In genomic region chr17:90891711-90892110, GRCm38 (mm10) we compare ENCODE assay signal across 21 mouse cellular contexts.
DNase-seq lines count a peak whose midpoint lies in the region; ATAC-seq and TF ChIP-seq lines count a peak whose summit lies in the region.
"Had no signal": no experiment of that assay in that cellular context is flagged by ENCODE, and none has a peak within 500 bp of the region (broad histone marks: within the 10 kb centered on the region; RNA-seq: fewer than 3 reads in every experiment).

No protein-coding gene starts in this region.

- H3K4me3 ChIP-seq in forebrain, embryonic 13.5 days: no peak overlapping the region
- H3K4me3 ChIP-seq in forebrain, embryonic 12.5 days (replicated peaks): no peak overlapping the region
- no peak overlapping the region for H3K4me3 ChIP-seq in left cerebral cortex, adult 2 months
- H3K4me3 ChIP-seq in forebrain, embryonic 16.5 days (replicated peaks; ENCODE audit: low read length): no peak overlapping the region
- H3K4me3 ChIP-seq: embryonic facial prominence, embryonic 13.5 days; heart, embryonic 10.5 days; heart, embryonic 15.5 days; liver, embryonic 15.5 days; midbrain, embryonic 10.5 days had no signal

- H3K36me3 ChIP-seq in forebrain, embryonic 13.5 days (ENCODE audit: poor library complexity, severe bottlenecking): no peaks in the 10 kb centered on the region
- H3K36me3 ChIP-seq in forebrain, embryonic 12.5 days (replicated peaks): no peaks in the 10 kb centered on the region
- no peaks in the 10 kb centered on the region for H3K36me3 ChIP-seq in forebrain, embryonic 16.5 days (ENCODE audit: control insufficient read depth, insufficient read depth)
- H3K36me3 ChIP-seq: embryonic facial prominence, embryonic 13.5 days; heart, embryonic 10.5 days; heart, embryonic 15.5 days; liver, embryonic 15.5 days; midbrain, embryonic 10.5 days had no signal

- intact Hi-C loops in left cerebral cortex, adult 2 months (cut with DNase I): loop anchor here (5.0 to 10.0 kb wide), 2 partner anchors 79 to 103 kb away; no protein-coding TSS in a partner anchor

- H3K27ac ChIP-seq in forebrain, embryonic 13.5 days: no peak overlapping the region; the same call in 1 of the 2 replicates
- H3K27ac ChIP-seq in forebrain, embryonic 12.5 days: no peak overlapping the region
- peak overlapping the region; percentile 85 for H3K27ac ChIP-seq in left cerebral cortex, adult 2 months
- 0 out of 2 replicates have a peak overlapping the region, but pooled peaks have one; percentile 20 for H3K27ac ChIP-seq in forebrain, embryonic 16.5 days (ENCODE audit: low read length)
- H3K27ac ChIP-seq: embryonic facial prominence, embryonic 13.5 days; heart, embryonic 10.5 days; heart, embryonic 15.5 days; liver, embryonic 15.5 days; midbrain, embryonic 10.5 days had no signal

- H3K4me2 ChIP-seq in forebrain, embryonic 13.5 days: no peak overlapping the region
- no peak overlapping the region for H3K4me2 ChIP-seq in forebrain, embryonic 12.5 days
- no peak overlapping the region for H3K4me2 ChIP-seq in forebrain, embryonic 16.5 days (ENCODE audit: low read length)
- H3K4me2 ChIP-seq: embryonic facial prominence, embryonic 13.5 days; heart, embryonic 15.5 days; liver, embryonic 15.5 days; lung, embryonic 14.5 days had no signal

- H3K9me3 ChIP-seq in forebrain, embryonic 13.5 days (replicated peaks): no peaks in the 10 kb centered on the region
- H3K9me3 ChIP-seq in forebrain, embryonic 12.5 days: no peaks in the 10 kb centered on the region
- no peaks in the 10 kb centered on the region for H3K9me3 ChIP-seq in forebrain, embryonic 16.5 days (ENCODE audit: control insufficient read depth, low read length)
- H3K9me3 ChIP-seq: embryonic facial prominence, embryonic 13.5 days; heart, embryonic 10.5 days; heart, embryonic 15.5 days; liver, embryonic 15.5 days; midbrain, embryonic 10.5 days had no signal

- peaks cover 19% of the 10 kb centered on the region for H3K4me1 ChIP-seq in forebrain, embryonic 13.5 days
- peaks cover 7% of the 10 kb centered on the region for H3K4me1 ChIP-seq in forebrain, embryonic 12.5 days
- peaks cover 9% of the 10 kb centered on the region; the same call in 1 of the 2 replicates for H3K4me1 ChIP-seq in forebrain, embryonic 16.5 days (replicated peaks; ENCODE audit: control insufficient read depth, insufficient read depth, low read length)
- H3K4me1 ChIP-seq: embryonic facial prominence, embryonic 13.5 days; heart, embryonic 10.5 days; heart, embryonic 15.5 days; liver, embryonic 15.5 days had no signal

- peak; percentile 24; the same call in 1 of the 2 replicates for ATAC-seq in forebrain, embryonic 13.5 days
- ATAC-seq in forebrain, embryonic 12.5 days (ENCODE audit: low FRiP score): no peak
- ATAC-seq in forebrain, embryonic 16.5 days: no peak
- no peak for ATAC-seq in activated CD4-positive, CD25-positive, alpha-beta regulatory T cell, adult 4 months
- ATAC-seq: intestine, postnatal 0 days had no signal

- no peak overlapping the region for H3K9ac ChIP-seq in forebrain, embryonic 13.5 days
- H3K9ac ChIP-seq in forebrain, embryonic 12.5 days: no peak overlapping the region
- no peak overlapping the region for H3K9ac ChIP-seq in forebrain, embryonic 16.5 days (replicated peaks; ENCODE audit: low read depth, low read length)
- H3K9ac ChIP-seq: embryonic facial prominence, embryonic 13.5 days; heart, embryonic 15.5 days; liver, embryonic 15.5 days; lung, embryonic 14.5 days had no signal

- WGBS in forebrain, embryonic 13.5 days: 36% methylated on average over 1 of the region's 1 CpGs
- WGBS in forebrain, embryonic 12.5 days: 46% methylated on average over 1 of the region's 1 CpGs
- WGBS in forebrain, embryonic 16.5 days: 28% methylated on average over 1 of the region's 1 CpGs

- no peak for DNase-seq in left cerebral cortex, adult 2 months (ENCODE audit: extremely low spot score in 1 of 2, low spot score in 2 of 2)
- no peak for DNase-seq in left cerebral cortex, adult 11 months (ENCODE audit: low spot score)
- peak; percentile 23 for DNase-seq in retina, postnatal 1 day
- DNase-seq: adrenal gland, postnatal 14 days; gastrocnemius, postnatal 10 days; kidney, postnatal 14 days; lung, embryonic 14.5 days; lung, postnatal 14 days; spleen, adult 18-20 months; thymus, postnatal 14 days had no signal

- TF ChIP-seq CTCF in left cerebral cortex, adult 2 months (IDR thresholded peaks at IDR 0.05): no peak

- no peaks in the 10 kb centered on the region for H3K27me3 ChIP-seq in forebrain, embryonic 13.5 days
- no peaks in the 10 kb centered on the region for H3K27me3 ChIP-seq in forebrain, embryonic 12.5 days
- no peaks in the 10 kb centered on the region for H3K27me3 ChIP-seq in forebrain, embryonic 16.5 days (replicated peaks; ENCODE audit: control insufficient read depth, insufficient read depth, low read length)
- H3K27me3 ChIP-seq: CH12.LX; embryonic facial prominence, embryonic 13.5 days; heart, embryonic 15.5 days; liver, embryonic 15.5 days had no signal

Comparison
In these comparisons a context has a peak if more than half of its experiments do, and no peak if none do; other contexts are left out.
1. H3K27ac ChIP-seq: peak in left cerebral cortex, adult 2 months (single experiment) and forebrain, embryonic 16.5 days (single experiment); none in forebrain, embryonic 13.5 days (single experiment) and forebrain, embryonic 12.5 days (single experiment).